Mouse (Mus musculus) liver, postnatal 0 days (tissue): ENCODE measurements around the gene Col19a1.

Source experiments
- CTCF ChIP-seq: sonication (generic); IDR thresholded peaks from 2 replicates; pipeline ENCODE4 v1.5.1; 2016; ENCODE audit warnings: antibody characterized with exemption, low read depth
- EP300 ChIP-seq: IDR thresholded peaks from 2 replicates; pipeline ENCODE4 v1.6.1; 2016; ENCODE audit warnings: antibody characterized with exemption, low read depth, mild to moderate bottlenecking

- no peak for TF ChIP-seq CTCF
- no peak for TF ChIP-seq EP300
These were observed 214.6 kb downstream of the Col19a1 start for GRCm38 (mm10) chr1:24372471-24373258.
